Mouse (Mus musculus): ENCODE results near the gene Wiz. TPM values are rescaled to one million over a fixed set of nuclear protein-coding genes. Genes with fewer than 3 reads are reported as not detected.

The Wiz gene
- polyA plus RNA-seq, 1 experiment from 2014 or later, result 22.3 TPM

GRCm38 (mm10) chr17:32402779-32403157 lies 13.5 kb upstream of the Wiz start:
- Histone ChIP-seq H3K4me3 (no peak overlapping the region), H3K27me3 (ENCODE audit: low read depth, poor library complexity, severe bottlenecking) (peaks cover 20% of the 10 kb centered on the region), H3K36me3 (no peaks in the 10 kb centered on the region), H3K27ac (replicated peaks) (no peak overlapping the region), H3K9me3 (replicated peaks) (no peaks in the 10 kb centered on the region), H3K4me1 (no peaks in the 10 kb centered on the region)
- DNase-seq (ENCODE audit: low spot score), result no peak
- WGBS, result 82% methylated on average over 11 of the region's 11 CpGs

- no peaks in the 10 kb centered on the region for H3K36me3 ChIP-seq
- no peaks in the 10 kb centered on the region for H3K4me1 ChIP-seq
- DNase-seq (ENCODE audit: low spot score), result no peak
- 84% methylated on average over 9 of the region's 9 CpGs for WGBS
- no peak overlapping the region for H3K4me3 ChIP-seq
- H3K27me3 ChIP-seq (ENCODE audit: low read depth, poor library complexity, severe bottlenecking), result peaks cover 26% of the 10 kb centered on the region
- no peaks in the 10 kb centered on the region for H3K9me3 ChIP-seq (replicated peaks)
- no peak overlapping the region for H3K27ac ChIP-seq (replicated peaks)
These were observed 13.0 kb upstream of the Wiz start for GRCm38 (mm10) chr17:32402011-32402778.

- Histone ChIP-seq H3K9me3 (replicated peaks) (no peaks in the 10 kb centered on the region), H3K4me3 (peak overlapping the region; percentile 35), H3K27ac (replicated peaks) (no peak overlapping the region), H3K4me1 (peaks cover 17% of the 10 kb centered on the region), H3K27me3 (ENCODE audit: low read depth, poor library complexity, severe bottlenecking) (peaks cover 85% of the 10 kb centered on the region), H3K36me3 (no peaks in the 10 kb centered on the region)
- DNase-seq (ENCODE audit: low spot score), result no peak
- WGBS, result 4% methylated on average over 37 of the region's 37 CpGs
These were observed 7.0 kb upstream of the Wiz start for GRCm38 (mm10) chr17:32396266-32396665.

DNA sequence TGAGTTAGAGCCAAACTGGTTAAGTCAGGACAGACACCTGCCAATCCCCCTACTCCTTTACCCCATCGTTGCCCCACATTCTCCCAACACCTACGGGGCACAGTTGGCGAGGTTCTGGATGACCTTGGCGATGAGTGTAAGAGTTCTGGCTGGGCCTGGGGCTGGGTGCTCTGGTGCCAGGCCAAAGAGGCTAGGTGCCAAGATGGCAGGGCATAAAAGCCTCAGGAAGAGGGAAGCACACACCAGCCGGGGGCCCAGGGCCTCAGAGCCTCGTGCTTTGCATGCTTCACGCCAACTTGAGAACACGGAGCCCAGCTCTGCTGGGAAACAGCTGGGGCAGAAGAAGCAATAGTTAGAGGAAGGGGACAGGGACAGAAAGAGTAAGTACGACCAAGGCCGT lies 4.7 kb upstream of the Wiz start:
- Histone ChIP-seq H3K27me3 (ENCODE audit: low read depth, poor library complexity, severe bottlenecking) (peaks cover 91% of the 10 kb centered on the region), H3K27ac (replicated peaks) (no peak overlapping the region), H3K4me3 (no peak overlapping the region), H3K4me1 (peaks cover 21% of the 10 kb centered on the region), H3K36me3 (no peaks in the 10 kb centered on the region), H3K9me3 (replicated peaks) (no peaks in the 10 kb centered on the region)
- WGBS, result 89% methylated on average over 10 of the region's 10 CpGs
- DNase-seq (ENCODE audit: low spot score), result no peak

DNA sequence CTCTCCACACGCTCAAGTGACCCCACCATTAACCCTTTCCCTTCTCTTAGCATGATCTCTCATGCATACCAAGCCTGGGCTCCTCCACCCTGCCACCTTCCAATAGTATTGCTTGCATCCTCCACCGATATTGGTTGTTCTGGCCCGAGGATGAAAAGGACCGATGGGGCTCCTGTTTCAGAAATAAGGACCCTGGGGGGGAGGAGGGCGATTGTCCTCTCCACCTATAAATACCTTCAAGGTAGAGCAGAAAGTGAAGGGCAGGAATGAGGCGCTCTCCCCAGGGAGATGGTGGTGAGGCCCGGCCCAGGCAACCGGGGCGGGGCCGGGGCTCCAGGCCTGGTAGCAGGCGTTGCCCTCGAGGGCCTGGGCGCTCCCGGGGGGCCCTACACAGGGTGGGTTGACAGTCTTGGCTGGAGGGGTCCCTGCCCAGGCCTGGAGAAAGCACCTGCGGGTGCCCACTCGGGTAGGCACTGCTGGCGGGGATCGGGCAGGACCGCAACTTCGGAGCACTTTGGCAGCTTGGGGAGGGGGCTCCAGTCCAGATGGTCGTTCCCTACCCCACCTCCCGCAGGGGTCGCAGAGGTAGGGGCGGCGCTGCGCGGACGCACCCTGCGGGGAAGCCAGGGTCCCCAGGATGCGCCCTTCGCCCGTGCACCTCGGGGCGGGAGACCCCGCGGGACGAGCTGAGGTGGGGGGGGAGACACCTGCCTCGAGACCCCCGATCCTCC lies 704 bp downstream of the Wiz start:
- Histone ChIP-seq H3K36me3 (peaks cover 18% of the 10 kb centered on the region), H3K27ac (replicated peaks) (peak overlapping the region; percentile 95)
- WGBS, result under 1% methylated on average over 38 of the region's 39 CpGs

GRCm38 (mm10) chr17:32387986-32388369 lies 1.3 kb downstream of the Wiz start:
- peaks cover 31% of the 10 kb centered on the region for H3K4me1 ChIP-seq
- DNase-seq (ENCODE audit: low spot score), result no peak
- H3K27ac ChIP-seq (replicated peaks), result peak overlapping the region; percentile 95; the same call in 1 of the 2 replicates
- no peaks in the 10 kb centered on the region for H3K9me3 ChIP-seq (replicated peaks)
- 48% methylated on average over 7 of the region's 7 CpGs for WGBS
- peak overlapping the region; percentile 94 for H3K4me3 ChIP-seq
- H3K27me3 ChIP-seq (ENCODE audit: low read depth, poor library complexity, severe bottlenecking), result peaks cover 45% of the 10 kb centered on the region
- H3K36me3 ChIP-seq, result peaks cover 23% of the 10 kb centered on the region

More for the DNA sequence above, 704 bp downstream of the Wiz start:
- H3K4me1 ChIP-seq, result peaks cover 31% of the 10 kb centered on the region
- peak overlapping the region; percentile 94 for H3K4me3 ChIP-seq
- no peaks in the 10 kb centered on the region for H3K9me3 ChIP-seq (replicated peaks)
- DNase-seq (ENCODE audit: low spot score), result no peak
- peaks cover 51% of the 10 kb centered on the region for H3K27me3 ChIP-seq (ENCODE audit: low read depth, poor library complexity, severe bottlenecking)

GRCm38 (mm10) chr17:32386659-32387432 lies 2.4 kb downstream of the Wiz start:
- no peaks in the 10 kb centered on the region for H3K9me3 ChIP-seq (replicated peaks)
- peaks cover 31% of the 10 kb centered on the region for H3K36me3 ChIP-seq
- no peak overlapping the region for H3K27ac ChIP-seq (replicated peaks)
- H3K4me3 ChIP-seq, result peak overlapping the region; percentile 94; the same call in 1 of the 2 replicates
- DNase-seq (ENCODE audit: low spot score), result no peak
- peaks cover 22% of the 10 kb centered on the region for H3K4me1 ChIP-seq
- H3K27me3 ChIP-seq (ENCODE audit: low read depth, poor library complexity, severe bottlenecking), result peaks cover 34% of the 10 kb centered on the region
- 72% methylated on average over 9 of the region's 9 CpGs for WGBS

DNA sequence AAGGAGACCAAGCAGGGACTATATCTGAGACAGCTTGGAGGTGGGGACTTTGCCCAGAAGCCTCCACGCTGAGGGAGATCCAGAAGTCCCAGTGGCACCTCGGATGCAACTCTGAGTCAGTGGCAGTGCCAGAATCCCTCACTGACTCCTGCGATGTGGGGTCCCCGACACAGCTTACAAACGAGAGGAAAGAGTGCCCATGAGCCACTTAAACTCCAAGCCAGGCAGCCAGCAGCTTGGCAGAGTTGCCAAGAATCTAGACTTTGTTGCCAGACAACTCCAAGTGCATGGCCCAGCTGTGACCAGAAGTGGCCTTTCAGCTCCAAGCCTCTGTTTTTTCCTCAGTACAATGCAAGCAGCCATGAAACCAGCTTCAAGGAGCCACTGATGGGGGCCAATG lies 5.6 kb downstream of the Wiz start:
- H3K36me3 ChIP-seq, result peaks cover 33% of the 10 kb centered on the region
- no peak overlapping the region for H3K27ac ChIP-seq (replicated peaks)
- no peaks in the 10 kb centered on the region for H3K9me3 ChIP-seq (replicated peaks)
- H3K27me3 ChIP-seq (ENCODE audit: low read depth, poor library complexity, severe bottlenecking), result peaks cover 14% of the 10 kb centered on the region; the same call in 1 of the 2 replicates
- peaks cover 15% of the 10 kb centered on the region for H3K4me1 ChIP-seq
- no peak overlapping the region for H3K4me3 ChIP-seq
- DNase-seq (ENCODE audit: low spot score), result no peak
- 88% methylated on average over 5 of the region's 5 CpGs for WGBS

GRCm38 (mm10) chr17:32382576-32382975 lies 6.7 kb downstream of the Wiz start:
- no peaks in the 10 kb centered on the region for H3K9me3 ChIP-seq (replicated peaks)
- H3K4me3 ChIP-seq, result no peak overlapping the region
- no peak overlapping the region for H3K27ac ChIP-seq (replicated peaks)
- peaks cover 44% of the 10 kb centered on the region for H3K36me3 ChIP-seq
- no peak for DNase-seq (ENCODE audit: low spot score)
- 94% methylated on average over 7 of the region's 7 CpGs for WGBS
- peaks cover 4% of the 10 kb centered on the region; the same call in 1 of the 2 replicates for H3K4me1 ChIP-seq
- H3K27me3 ChIP-seq (ENCODE audit: low read depth, poor library complexity, severe bottlenecking), result peaks cover 4% of the 10 kb centered on the region; the same call in 1 of the 2 replicates

DNA sequence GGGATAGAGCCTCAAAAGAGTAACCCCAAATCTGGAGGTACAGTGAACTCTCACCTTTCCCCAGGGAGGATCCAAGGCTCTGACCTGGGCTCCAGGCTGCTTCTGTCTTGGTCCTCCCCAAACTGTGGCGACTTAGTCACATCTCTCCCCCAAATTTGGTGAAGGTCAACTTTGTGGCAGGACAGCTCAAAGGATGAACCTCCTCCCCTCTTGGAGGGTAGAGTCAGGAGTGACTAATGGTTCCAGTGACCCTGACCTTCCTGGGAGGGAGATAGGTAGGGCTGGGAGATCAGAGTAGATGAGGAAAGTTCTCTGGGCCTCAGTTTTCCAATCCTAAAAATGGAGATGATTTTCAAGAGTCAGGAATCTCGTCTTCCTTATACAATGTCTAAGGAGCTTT lies 10.5 kb downstream of the Wiz start:
- Histone ChIP-seq H3K4me3 (no peak overlapping the region), H3K27ac (replicated peaks) (no peak overlapping the region), H3K36me3 (peaks cover 42% of the 10 kb centered on the region), H3K27me3 (ENCODE audit: low read depth, poor library complexity, severe bottlenecking) (no peaks in the 10 kb centered on the region), H3K4me1 (peaks cover 12% of the 10 kb centered on the region; the same call in 1 of the 2 replicates), H3K9me3 (replicated peaks) (no peaks in the 10 kb centered on the region)
- no peak for DNase-seq (ENCODE audit: low spot score)
- WGBS, result 75% methylated on average over 2 of the region's 2 CpGs

GRCm38 (mm10) chr17:32377137-32377536 lies 12.1 kb downstream of the Wiz start:
- Histone ChIP-seq H3K27me3 (ENCODE audit: low read depth, poor library complexity, severe bottlenecking) (no peaks in the 10 kb centered on the region), H3K4me1 (peaks cover 12% of the 10 kb centered on the region; the same call in 1 of the 2 replicates), H3K4me3 (no peak overlapping the region), H3K9me3 (replicated peaks) (no peaks in the 10 kb centered on the region), H3K27ac (replicated peaks) (no peak overlapping the region), H3K36me3 (peaks cover 26% of the 10 kb centered on the region)
- WGBS, result 81% methylated on average over 9 of the region's 9 CpGs
- no peak for DNase-seq (ENCODE audit: low spot score)

GRCm38 (mm10) chr17:32376475-32376874 lies 12.8 kb downstream of the Wiz start:
- no peak for DNase-seq (ENCODE audit: low spot score)
- peaks cover 12% of the 10 kb centered on the region; the same call in 1 of the 2 replicates for H3K4me1 ChIP-seq
- H3K4me3 ChIP-seq, result no peak overlapping the region
- 85% methylated on average over 15 of the region's 15 CpGs for WGBS
- H3K27ac ChIP-seq (replicated peaks), result no peak overlapping the region
- H3K27me3 ChIP-seq (ENCODE audit: low read depth, poor library complexity, severe bottlenecking), result no peaks in the 10 kb centered on the region
- H3K9me3 ChIP-seq (replicated peaks), result no peaks in the 10 kb centered on the region
- H3K36me3 ChIP-seq, result peaks cover 26% of the 10 kb centered on the region

Data from midbrain, embryonic 10.5 days (tissue).